Mouse (Mus musculus): ENCODE data around the gene Lrig2. TPM values are rescaled to one million over a fixed set of nuclear protein-coding genes. Genes with fewer than 3 reads are reported as not detected.

The Lrig2 gene
- 19.7 and 20.1 TPM in 2 replicates for polyA plus RNA-seq (2012; rRNA removed)

DNA sequence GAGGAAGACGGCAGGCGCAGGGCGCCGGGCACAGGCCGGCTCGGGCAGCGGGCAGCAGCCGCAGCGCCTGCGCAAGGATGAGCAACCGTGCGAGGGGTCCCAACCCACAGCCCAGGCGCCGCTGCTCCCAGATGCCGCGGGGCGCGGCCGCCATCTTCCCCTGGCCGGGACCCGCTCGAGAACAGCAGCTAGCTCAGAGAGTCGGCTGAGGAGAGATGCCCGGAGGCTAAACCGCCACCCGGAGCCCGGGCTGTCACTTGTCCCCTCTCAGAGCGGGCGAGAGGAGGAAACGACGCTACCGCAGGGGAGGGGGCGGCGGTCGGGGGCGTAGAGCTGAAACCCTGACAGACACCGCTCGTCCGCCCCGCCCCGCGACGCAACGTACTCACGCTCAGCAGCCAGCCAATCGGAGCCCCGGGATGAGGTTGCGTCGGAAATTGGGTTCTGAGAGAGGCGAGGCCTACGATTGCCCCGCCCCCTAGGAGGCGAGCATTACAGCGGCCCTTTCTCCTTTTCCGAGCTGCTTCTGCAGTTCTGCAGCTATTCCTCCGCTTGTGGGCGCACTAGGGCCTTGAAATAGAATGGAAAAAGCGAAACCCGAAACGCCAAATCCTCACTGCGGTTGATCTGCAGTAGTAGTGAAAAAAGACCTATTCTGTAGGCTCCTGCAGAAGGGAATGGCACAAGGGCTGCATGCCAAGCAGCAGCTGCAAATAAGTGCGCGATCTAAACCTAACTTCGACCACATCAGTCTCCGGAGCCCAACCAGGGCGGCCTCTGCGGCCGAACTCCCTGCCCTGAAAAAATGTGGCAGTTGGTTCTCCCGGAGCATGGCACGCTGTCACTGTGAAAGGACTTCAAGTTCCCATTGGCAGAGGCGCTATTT, at the start of gene Lrig2:
TSS of gene Lrig2 (minus strand) at position 381 of the 886 bp plus-strand sequence.
- peak; percentile 99 for DNase-seq (ENCODE audit: extremely low spot score in 1 of 2, low spot score in 1 of 2)

DNA sequence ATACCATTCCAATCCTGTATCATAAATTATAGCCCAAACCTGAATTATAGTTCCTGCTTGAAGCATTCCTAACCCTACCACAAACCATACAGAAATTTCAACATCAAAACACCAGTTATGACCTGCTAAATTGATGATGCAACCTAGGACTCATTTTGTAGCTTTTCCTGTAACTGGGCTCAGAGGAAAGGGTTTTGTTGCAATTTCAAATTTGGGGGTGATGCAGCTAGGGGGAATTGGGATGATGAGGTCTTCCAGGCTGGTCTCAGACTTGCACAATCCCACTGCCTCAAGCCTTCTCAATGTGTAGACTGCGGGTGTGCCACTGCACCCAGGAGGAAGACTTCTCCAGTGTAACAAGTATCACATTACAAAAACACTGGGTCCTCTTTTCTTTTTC, 44.9 kb upstream of the Lrig2 start:
- no peak for DNase-seq (ENCODE audit: extremely low spot score in 1 of 2, low spot score in 1 of 2)

DNA sequence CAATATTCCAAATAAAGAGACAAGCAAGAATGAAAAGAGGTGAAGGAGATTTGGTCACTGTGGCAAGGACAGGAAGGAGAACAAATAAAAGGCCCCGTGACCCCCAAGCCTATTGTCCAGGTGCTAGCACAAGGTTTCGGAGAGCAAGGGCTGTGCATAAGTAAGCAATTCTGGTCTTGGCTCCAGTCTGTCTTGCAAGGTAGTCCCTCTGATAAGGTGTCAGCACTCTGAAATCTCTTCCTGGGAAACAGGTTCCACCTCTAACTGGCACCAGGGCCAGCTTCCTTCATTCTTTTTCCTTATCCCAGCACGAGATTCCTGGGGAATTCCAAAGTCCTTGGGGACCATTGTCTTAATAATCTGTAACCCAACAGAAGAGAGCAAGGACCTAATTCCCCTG, 38.9 kb upstream of the Lrig2 start:
- no peak for DNase-seq (ENCODE audit: extremely low spot score in 1 of 2, low spot score in 1 of 2)

DNA sequence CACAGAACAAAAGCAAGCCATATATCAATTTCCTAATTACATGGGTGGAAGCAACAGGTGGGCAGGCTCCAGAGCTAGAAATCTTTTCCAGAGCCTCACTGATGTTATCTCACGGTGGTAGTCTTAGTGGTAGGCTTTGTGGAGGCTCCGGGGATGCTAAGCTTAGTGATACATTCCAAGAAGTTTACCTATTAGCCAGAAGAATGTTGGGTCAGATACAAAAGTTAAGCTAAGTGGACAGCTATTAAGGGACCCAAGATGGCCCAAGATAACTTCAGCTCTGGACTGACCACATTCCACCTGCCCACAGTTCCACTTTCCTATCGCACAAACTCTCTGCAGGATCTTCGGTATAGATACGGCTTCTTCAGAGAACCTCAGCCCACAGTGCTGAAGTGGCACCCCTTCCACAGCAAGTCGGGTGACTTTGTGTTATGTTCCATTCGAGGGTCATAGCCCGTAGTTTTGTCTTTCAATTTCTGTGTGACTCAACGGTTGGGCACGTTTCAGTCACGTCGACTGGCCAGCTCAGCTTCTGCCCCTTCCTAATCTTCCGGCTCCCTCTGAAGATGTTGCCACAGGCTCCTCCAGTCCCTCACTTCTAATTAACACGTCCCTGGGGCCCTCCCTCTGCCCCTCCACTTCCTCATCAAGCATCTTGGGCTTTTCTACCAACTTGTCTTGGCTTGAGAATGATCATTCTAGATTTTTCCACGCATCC, 36.8 kb upstream of the Lrig2 start:
- DNase-seq (ENCODE audit: extremely low spot score in 1 of 2, low spot score in 1 of 2) = no peak

DNA sequence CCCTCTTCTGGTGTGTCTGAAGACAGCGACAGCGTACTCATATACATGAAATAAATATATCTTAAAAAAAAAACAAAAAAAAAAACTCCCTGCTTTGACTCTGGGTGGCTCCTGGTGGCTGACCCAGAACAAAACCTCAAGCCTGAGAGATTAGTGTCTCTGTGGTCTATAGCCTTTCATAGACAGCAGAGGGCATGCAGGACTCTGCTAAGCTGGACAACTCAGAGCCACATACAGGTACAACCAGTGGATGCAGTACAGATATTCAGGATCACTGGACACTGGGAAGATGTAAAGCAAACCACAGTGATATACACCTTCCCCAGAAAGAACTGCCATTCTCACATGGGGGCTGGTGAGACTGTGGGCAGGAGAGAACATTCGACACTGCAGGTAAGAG, 32.1 kb upstream of the Lrig2 start:
- no peak for DNase-seq (ENCODE audit: extremely low spot score in 1 of 2, low spot score in 1 of 2)

DNA sequence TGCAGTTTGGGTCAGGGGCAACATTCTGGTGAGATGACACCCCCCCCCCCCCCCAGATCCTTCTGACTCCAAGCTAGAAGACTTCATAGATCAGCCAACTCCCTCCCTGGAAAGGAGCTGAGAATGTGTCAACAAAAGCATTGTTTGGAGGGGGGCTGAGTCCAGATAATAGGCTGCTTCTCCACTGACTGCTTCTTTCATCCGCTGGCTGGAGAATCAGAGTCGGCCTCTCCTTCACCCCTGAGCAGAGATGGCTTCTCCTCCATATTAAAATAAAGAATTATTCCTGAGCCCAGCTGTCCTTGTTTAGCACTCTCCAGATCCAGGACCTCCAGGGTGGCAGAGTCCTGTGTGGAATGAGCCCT, 30.3 kb upstream of the Lrig2 start:
- no peak for DNase-seq (ENCODE audit: extremely low spot score in 1 of 2, low spot score in 1 of 2)

DNA sequence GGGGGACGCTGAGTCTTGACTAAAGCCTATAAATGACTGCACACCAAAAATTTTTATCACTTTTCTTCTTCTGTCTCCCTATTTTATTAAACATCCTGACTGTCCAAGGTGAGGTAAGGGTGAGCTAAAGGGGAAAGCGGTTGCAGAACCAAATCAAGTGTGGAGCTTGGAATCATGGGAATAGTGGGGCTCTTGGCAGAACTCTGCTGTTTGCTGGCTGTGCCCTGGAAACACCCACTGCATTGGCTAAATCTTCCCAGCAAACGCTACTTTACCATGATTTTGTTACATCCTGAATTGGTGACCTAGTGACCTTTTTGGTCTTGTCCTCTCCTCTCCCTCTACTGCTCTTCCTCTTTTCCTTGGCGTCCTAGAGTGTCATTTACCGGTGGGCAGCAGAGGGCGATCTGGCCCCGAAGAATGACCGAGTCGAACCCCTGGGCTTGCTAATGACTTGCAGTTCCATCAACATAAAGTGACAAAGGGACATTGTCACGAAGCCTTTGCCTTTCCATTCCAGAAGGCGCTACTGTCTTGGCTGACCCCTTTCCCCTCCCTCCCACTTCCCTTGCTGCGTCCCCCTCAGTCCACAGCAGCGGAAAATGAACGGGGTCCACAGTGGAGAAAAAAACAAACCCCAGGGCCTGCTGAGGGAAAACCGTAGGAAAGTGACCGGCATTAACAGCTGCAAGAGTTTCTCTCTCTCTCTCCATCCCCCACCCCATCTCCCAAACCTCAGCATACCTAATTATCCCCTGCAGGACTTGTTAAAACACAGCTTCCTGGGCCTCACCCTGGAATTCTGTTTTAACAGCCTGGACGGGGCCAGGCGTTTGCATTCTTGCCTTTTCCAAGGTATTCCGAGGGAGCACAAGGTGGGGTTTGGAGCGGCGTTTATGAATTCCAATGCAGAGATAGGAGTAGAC, 29.7 kb upstream of the Lrig2 start:
- DNase-seq (ENCODE audit: extremely low spot score in 1 of 2, low spot score in 1 of 2) = peak; percentile 28 to 82

DNA sequence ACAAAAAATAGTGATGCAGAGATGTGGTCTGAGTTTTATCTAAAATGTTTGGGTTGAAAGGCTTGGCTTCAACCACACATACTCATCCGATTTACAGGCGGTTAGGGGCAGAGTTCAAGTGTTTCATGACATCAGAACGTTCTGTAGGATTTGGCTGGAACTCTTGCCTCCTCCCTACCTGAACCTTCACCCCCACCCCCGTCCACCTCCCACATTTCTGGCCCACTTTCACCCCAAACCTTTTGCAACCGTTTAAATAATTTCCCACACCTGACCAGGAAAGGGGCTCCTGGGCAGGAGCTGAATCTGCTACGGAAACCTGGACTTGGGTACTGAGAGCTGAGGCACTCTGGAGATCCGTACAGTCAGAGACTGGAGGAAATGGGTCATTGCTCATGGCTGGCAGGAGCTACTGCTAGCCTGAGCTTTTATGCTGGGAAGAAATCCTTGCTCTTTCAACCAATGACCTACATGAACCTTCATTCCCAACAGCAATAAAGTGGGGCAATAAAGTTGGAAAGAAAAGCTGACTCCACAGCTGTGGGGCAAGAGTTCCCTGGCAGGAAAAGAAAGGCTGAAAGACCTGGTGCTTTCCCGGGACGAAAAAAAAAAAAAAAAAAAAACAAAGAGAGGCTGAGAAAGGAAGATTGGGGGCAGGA, 28.9 kb upstream of the Lrig2 start:
- no peak for DNase-seq (ENCODE audit: extremely low spot score in 1 of 2, low spot score in 1 of 2)

DNA sequence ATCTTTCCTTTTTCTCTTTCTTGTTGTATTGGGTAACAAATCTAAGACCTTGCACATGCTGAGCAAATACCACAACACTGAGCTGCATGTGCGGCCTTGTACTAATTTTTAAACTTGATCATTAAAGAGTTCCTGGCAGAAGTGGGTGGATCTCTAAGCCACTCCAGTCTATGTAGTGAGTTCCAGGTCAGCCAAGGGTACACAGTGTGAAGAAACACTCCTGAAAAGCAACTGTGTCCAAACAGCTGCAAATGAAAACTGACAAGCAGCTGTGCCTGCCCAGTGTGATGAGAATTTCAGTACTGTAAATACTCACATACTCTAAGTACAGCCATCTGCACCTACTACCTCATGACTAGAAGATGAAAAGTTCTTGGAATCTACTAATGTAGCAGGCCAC, 21.5 kb upstream of the Lrig2 start:
- DNase-seq (ENCODE audit: extremely low spot score in 1 of 2, low spot score in 1 of 2) = no peak

DNA sequence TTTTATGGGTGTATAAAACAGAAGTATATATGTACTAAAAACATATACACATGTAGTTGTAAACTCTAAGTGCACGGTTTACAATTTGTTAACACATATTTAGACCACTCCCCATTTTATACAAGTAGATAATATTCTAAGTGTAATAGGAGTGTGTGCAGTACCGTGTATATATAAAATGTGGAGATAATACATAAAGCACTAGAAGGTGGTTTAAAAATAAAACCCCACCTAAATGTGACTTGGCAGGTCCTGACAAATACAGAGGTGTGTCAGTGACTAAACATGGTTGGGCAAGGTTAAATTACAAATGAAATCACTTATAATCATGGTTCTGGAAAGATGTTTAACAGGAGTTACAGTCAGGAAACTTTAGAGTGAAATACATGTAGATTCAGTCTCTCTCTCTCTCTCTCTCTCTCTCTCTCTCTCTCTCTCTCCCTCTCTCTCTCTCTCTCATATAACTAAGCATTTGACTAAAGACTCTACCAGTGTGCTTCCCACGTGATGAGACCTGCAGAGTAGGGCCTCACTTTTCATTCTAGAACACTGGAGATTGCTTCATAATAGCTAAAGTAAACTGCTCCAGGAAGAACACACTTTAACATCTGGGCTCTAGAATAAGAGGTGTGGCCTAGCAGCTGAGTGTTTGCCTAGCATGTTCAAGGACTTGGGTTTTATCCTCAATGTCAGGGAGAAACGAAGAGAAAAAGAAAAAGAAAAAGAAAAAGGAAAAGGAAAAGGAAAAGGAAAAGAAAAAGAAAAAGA, 14.6 kb upstream of the Lrig2 start:
- no peak for DNase-seq (ENCODE audit: extremely low spot score in 1 of 2, low spot score in 1 of 2)

DNA sequence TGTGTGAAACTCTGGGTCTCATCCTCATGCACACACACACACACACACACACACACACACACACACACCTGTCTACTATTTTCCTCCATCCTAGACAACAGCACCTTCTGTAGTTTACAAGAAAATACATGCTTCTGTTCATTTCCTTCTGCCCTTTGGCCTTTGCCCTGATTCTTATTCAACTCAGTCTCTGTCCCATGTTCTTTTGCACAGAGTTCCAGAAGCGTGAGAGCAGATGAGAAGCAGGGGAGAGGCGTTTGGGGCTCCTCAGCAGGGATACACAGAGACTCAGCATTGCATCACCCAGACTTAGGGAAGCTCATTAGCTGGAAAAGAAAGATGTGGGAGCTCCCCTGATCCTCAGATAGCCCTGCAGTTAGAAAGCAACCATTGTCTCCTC, 13.8 kb upstream of the Lrig2 start:
- DNase-seq (ENCODE audit: extremely low spot score in 1 of 2, low spot score in 1 of 2) = no peak

DNA sequence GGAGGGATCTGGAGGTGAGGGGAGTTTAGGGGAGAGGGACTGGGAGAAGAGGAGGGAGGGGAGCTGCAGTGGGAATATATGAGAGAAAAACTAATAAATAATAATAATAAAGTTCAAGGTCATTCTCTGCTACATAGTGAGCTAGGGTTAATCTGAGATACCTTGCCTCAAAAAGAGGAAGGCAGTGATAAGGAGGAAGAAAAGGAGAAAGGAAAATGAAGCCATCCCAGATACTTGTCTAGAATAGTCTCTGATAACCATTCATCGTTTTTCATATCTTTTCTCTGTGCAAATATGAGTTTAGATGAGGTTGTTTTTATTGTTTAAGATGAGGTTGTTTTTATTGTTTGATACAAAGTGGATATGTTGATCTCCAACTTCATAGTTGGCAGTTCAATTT, 13.3 kb upstream of the Lrig2 start:
- no peak for DNase-seq (ENCODE audit: extremely low spot score in 1 of 2, low spot score in 1 of 2)

DNA sequence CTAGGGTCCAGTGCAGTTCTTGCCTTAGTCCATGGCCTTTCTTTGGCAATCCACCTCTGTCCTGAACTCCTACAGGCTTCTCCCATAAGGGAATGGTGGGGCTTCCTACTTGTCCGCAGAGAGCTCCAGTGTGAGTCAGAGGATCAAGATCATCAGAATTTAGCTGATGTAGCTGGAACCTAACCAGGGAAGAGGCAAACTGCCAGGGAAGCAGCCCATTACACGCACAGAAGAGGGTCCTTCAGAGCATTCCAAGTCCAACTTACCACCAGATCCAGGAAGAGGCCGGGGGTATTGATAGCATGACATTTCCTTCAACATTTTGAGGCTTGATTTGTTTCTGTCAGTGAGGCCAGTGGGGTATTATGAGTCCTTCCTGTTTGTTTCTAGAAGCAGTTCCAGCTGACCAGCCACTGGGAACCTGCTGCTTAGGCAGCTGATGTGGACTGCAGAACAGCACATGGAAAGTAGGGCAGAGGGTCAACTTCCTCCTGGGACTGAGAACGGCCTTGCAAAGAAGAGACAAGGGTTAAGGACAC, 11.7 kb upstream of the Lrig2 start:
- no peak for DNase-seq (ENCODE audit: extremely low spot score in 1 of 2, low spot score in 1 of 2)

DNA sequence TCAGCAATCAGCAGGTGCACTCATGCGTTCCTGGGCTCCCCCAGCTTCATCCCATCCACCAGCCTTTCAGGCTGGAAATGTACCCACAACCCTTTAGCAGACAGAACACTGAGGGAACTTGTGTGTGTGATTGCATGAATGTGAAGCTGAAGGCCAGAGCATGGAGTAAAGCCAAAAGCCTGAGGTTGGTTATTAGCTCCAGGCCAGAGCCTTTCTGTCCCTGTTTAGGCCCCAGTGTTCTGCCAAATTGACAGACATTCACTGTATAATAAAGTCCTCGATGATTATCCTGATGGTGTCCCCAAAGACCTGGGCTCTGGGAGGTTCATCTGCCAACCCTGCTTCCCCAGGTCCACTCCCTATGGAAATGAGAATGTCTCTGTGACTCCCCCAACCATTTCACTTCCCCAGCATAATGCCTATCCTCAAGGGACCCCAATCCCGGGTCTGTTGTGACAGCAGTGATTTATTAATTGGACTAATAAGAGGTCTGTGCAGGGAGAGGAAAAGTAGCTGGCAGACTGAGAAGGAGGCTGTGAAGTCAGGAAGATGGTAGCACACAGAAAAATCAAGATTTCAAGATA, 9.7 kb upstream of the Lrig2 start:
- DNase-seq (ENCODE audit: extremely low spot score in 1 of 2, low spot score in 1 of 2) = no peak

DNA sequence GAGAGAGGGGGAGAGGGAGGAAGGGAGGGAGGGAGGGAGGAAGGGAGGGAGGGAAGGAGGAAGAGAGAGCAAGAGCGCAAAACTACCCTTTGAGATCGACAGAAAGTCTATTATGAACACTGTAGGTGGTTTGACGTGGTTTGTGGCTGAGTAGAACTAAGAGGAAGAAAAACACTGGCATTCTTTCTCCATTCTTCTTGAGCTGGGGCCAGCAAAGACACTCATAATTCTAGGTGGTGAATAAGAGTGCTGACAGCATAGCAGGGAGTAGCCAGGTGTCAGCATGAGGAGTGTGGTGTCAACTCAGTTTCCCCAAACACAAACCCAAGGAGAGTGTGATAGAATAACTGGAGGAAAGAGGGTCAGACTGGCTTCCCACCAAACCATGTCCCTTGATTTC, 8.8 kb upstream of the Lrig2 start:
- DNase-seq (ENCODE audit: extremely low spot score in 1 of 2, low spot score in 1 of 2) = no peak

DNA sequence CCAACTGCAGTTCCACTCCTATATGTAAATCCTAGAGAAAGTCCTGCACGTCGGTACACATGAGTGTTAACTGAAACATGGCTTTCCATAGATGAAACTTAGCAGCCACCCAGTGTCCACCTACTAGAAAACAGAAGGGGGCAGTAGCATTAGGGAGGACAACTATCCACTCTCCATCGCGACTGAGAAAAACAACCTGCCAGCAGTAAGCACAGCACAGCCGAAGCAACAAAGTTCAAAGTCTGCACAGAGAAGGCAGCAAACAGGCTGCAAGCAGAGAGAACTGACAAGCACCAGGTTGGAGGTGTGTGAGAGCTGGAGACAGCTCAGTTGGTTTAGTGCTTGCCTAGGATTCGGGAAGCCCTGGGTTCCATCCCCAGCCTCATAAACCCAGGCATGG, 7.2 kb upstream of the Lrig2 start:
- DNase-seq (ENCODE audit: extremely low spot score in 1 of 2, low spot score in 1 of 2) = no peak

DNA sequence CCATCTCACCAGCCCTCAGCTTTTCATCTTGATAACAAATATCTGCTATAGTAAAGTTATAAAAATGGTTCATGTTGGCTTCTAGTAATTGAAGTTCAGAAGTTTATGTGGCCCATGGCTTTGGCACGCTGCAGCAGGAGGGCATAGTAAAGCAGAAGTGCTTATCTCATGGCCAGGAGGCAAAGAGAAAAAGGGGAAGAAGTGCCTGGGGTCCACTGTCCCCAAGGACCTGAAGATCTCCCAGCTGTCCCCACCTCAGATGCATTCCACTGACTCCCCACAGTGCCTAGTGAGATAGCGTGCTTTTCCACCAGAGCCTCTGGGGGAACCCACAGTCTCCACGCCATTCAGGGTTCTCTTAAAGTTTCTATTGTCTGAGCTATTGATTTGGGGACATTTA, 6.7 kb upstream of the Lrig2 start:
- DNase-seq (ENCODE audit: extremely low spot score in 1 of 2, low spot score in 1 of 2) = no peak

DNA sequence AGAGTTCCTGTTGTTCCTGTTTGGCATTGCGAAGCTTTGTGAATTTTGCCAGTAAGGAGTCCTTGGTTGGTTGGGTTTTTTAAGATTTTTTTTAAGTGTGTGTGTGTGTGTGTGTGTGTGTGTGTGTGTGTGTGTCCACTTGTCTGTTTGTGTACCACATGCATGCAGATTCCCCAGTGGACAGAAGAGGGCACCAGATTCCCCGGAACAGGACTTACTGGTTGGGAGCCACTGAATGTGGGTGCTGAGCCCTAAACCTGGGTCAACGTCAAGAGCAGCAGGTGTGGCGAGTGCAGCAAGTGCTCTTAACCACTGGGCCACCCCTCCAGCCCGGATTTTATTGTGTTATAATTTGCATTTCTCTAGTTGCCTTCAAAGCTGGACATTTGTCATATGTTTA, 5.4 kb upstream of the Lrig2 start:
- no peak for DNase-seq (ENCODE audit: extremely low spot score in 1 of 2, low spot score in 1 of 2)

DNA sequence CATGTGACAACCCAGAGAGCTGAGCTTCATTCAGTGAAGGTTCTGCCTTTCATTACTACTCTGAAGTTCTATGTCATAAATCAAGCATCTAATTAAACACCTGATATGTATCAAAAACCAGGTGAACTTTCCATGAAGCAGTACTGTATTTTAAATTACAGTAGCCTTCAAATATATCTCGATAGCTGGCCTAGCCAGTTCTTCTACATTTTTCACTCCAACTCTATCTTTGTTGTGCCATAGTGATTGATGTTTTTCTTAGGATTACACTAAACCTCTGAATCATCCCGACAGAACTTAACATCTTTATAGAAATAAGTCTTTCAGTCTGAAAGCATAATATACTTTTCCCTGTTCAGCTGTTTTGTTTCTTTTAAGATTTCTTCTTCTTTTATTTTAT, 2.8 kb upstream of the Lrig2 start:
- DNase-seq (ENCODE audit: extremely low spot score in 1 of 2, low spot score in 1 of 2) = no peak

Data from frontal cortex, adult 2 months (tissue).